Mouse (Mus musculus) Patski (cell line): ENCODE measurements around the gene Ptprt. TPM values are rescaled to one million over a fixed set of nuclear protein-coding genes. Genes with fewer than 3 reads are reported as not detected.

Experiments
- ATAC-seq: fragments of 100-300 bp; one replicate; pipeline ENCODE4 v1.8.0; 2021
- CTCF ChIA-PET: fragments of 350-600 bp; sonication (Branson Sonifier 250); formaldehyde crosslinking; loops from one replicate; lab custom pipeline; 2022; ENCODE audit warnings: inconsistent platforms; lab: Charles Lee
- POLR2A ChIA-PET: fragments of 350-600 bp; sonication (Branson Sonifier 250); formaldehyde crosslinking; loops from one replicate; lab custom pipeline; 2022; ENCODE audit warnings: antibody characterized with exemption, inconsistent platforms; lab: Charles Lee
- DNase-seq: peaks from one replicate; pipeline ENCODE4 v3.0.0-alpha.2; 2011; ENCODE audit warnings: low read depth, low spot score
- H3K27me3 ChIP-seq: fragments of 371-371 bp; one replicate; pipeline ENCODE4 v1.5.1; 2021
- CTCF ChIP-seq: fragments of 100-300 bp; IDR thresholded peaks from one replicate; pipeline ENCODE4 v1.5.1; 2021
- in situ Hi-C: fragments of 300-500 bp; cut with MboI; formaldehyde crosslinking; loops from 3 replicates; pipeline ENCODE4 v1.11.1; 2018; ENCODE audit warnings: low pct_unique_long_range_greater_than_20kb, mixed read lengths
- polyA plus RNA-seq: library from polyadenylated mRNA; unstranded; gene quantifications from one replicate; pipeline ENCODE4 v1.2.3, GENCODE M21; 2021

Ptprt gene
- polyA plus RNA-seq, 1 experiment from 2014 or later, result 0.01 TPM

DNA sequence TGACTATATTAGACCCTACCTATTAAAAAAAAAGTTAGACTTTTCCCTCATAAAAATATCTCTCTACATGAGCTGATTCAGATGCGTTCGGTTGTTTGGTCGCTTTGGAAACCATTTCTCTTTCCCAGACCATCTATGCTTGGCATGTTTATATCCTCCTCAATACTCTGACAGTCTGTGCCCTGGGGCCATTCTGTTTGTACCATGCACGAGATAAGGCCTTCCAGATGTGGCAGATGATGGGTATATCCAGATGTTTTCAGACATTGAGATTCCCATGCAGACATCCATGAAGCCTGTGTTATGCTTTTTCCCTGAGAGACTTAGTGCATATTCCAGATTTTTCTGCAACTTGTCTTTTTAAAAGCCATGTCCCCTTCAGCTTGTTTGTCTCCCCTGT lies 1052.5 kb downstream of the Ptprt start:
- H3K27me3 ChIP-seq, result no peaks in the 10 kb centered on the region
- in situ Hi-C loops, result no loop called here
- no peak for TF ChIP-seq CTCF
- ChIA-PET CTCF (no interaction called here), POLR2A (no interaction called here)
- DNase-seq, result no peak
- ATAC-seq, result no peak

- ChIA-PET POLR2A (no interaction called here), CTCF (no interaction called here)
- ATAC-seq (no peak), DNase-seq (no peak)
- no peaks in the 10 kb centered on the region for H3K27me3 ChIP-seq
- TF ChIP-seq CTCF, result no peak
- in situ Hi-C loops, result no loop called here
These were observed 1053.6 kb downstream of the Ptprt start for GRCm38 (mm10) chr2:161607372-161607771.

DNA sequence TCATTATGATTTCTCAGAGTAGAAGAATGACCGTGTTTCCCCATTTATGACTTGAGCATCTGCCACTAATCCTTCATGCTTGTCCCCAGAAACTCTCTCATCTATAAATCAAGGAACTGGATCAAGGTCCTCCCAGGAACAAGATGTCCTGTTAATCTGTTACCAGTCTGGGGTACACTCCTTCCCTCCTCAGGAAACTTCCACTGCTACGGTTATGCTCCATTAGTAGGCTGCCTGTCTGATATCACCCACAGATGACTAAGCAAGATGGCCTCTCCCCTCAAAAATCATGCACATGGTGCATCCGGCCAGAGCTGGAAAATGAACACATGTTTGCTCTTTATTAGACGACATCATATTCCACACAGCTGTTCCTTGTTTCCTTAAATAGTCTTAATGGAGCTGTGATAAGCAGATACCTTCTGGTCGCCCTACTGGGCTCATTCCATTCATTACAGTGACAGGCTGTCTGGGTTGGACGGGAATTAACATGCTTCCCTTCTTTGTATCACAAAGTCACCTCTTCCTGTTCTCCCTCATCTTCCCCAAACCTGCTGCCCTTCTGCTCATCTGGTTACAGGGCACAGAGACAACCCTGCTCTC lies 1060.6 kb downstream of the Ptprt start:
- ChIA-PET POLR2A (no interaction called here), CTCF (no interaction called here)
- no peak for ATAC-seq
- no peaks in the 10 kb centered on the region for H3K27me3 ChIP-seq
- DNase-seq, result no peak
- in situ Hi-C loops, result no loop called here
- TF ChIP-seq CTCF, result no peak

DNA sequence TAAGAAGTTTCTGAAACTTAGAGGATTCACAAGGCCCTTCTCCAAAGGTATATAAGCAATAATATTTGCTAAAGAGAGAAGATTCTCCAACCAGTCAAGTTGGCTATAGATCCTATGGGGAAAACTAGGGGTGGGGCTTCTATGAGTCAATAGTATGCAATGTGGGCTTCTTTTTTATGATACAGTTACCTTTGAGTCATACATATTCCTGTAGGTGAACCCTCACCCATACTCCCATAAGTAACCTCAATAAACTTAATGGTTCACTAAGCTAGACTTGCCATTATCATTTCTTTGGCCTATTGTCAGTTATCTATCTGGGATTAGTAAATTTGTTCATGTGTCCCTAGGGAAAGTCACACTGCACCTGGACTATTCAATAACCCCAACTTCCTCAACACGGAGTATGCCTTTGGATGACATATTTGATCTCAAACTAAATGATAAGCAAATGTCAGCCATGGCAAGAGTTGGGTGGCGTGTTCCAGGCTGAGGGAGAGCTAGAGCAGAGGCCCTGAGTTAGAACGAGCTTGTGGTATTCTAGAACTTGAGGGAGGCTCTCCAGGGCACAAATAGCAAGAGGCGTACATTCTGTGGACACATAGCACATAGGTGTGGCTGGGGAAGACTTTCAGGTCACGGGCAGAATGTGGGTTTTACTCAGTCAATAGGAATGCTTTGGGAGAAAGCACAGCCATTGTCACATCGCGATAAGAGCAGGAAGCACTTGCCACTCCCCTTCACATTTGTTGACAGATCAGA lies 1067.4 kb downstream of the Ptprt start:
- in situ Hi-C loops, result no loop called here
- ChIA-PET CTCF (no interaction called here), POLR2A (no interaction called here)
- DNase-seq, result no peak
- no peak for TF ChIP-seq CTCF
- no peak for ATAC-seq
- H3K27me3 ChIP-seq, result no peaks in the 10 kb centered on the region

- no peak for DNase-seq
- ChIA-PET POLR2A (no interaction called here), CTCF (interaction anchor here (1.3 to 1.8 kb wide), 2 partner anchors 7 to 12 kb away, joined by 3 to 5 read pairs; no protein-coding TSS in a partner anchor)
- H3K27me3 ChIP-seq, result no peaks in the 10 kb centered on the region
- ATAC-seq, result no peak
- in situ Hi-C loops, result no loop called here
- TF ChIP-seq CTCF, result no peak
These were observed 1086.5 kb downstream of the Ptprt start for GRCm38 (mm10) chr2:161574401-161574800.

DNA sequence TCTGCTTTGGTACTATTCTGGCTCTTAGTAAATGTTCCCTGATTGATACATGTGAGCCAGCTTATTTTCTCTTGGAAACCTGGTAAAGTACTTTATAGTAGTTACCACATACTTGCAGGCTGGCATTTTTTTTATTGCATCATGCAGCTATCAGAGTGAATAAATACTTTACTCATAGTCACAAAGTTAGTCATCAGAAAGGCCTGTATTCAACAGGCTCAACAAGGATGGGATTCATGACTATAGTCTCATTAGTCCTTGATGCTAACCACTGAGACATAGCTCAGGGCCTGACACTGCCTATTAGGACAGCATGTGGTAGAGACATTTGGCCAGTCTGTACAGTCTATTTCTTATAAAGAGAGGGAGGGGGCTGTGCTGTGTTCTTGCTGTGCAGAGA lies 1088.7 kb downstream of the Ptprt start:
- CTCF ChIA-PET, result interaction anchor here (1.4 kb wide), 1 partner anchor 101 kb away, joined by 5 read pairs; no protein-coding TSS in a partner anchor
- in situ Hi-C loops, result no loop called here
- no peaks in the 10 kb centered on the region for H3K27me3 ChIP-seq
- TF ChIP-seq CTCF, result no peak
- POLR2A ChIA-PET, result no interaction called here
- DNase-seq, result no peak
- ATAC-seq, result no peak

DNA sequence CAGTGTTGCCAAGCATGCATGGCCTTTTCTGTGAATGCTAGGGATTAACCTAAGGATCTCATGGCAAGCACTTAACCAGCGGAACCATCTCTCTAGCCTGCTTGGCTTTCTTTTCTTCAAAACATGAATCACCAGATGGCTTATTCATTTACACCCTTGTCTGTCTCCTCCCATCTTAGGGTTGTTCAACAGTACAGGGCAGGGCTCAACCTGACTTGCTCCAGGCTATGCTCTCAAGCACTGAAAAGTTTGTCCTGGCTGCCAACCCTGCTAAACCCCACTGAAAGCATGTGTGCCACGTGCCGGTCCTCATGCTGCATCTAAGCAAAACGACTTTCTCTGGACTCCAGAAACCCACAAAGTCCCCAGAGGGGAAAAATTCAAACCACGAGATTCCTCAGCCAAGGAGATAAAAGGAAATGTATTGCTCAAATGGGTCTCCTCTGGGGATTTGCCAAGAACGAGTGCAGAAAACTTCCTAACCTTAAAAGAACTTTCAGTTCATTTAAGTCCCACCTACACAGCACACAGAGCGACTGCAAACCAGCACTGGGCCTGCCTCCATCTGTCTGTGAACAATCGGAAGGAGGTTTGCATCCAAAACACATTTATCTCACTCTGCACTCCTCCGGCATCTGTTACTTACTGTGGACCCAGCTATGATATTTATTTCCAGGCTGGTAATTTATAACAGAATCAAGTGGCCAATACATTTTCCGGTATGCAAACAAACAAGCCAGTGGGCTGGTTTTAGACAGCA lies 1090.5 kb downstream of the Ptprt start:
- peak; percentile 53 for DNase-seq
- in situ Hi-C loops, result no loop called here
- CTCF ChIA-PET, result no interaction called here
- peak; percentile 95 for ATAC-seq
- POLR2A ChIA-PET, result no interaction called here
- TF ChIP-seq CTCF, result no peak
- H3K27me3 ChIP-seq, result no peaks in the 10 kb centered on the region

GRCm38 (mm10) chr2:161561502-161561901 lies 1099.4 kb downstream of the Ptprt start:
- DNase-seq (no peak), ATAC-seq (peak; percentile 63)
- ChIA-PET POLR2A (no interaction called here), CTCF (no interaction called here)
- in situ Hi-C loops, result no loop called here
- H3K27me3 ChIP-seq, result no peaks in the 10 kb centered on the region
- TF ChIP-seq CTCF, result no peak

DNA sequence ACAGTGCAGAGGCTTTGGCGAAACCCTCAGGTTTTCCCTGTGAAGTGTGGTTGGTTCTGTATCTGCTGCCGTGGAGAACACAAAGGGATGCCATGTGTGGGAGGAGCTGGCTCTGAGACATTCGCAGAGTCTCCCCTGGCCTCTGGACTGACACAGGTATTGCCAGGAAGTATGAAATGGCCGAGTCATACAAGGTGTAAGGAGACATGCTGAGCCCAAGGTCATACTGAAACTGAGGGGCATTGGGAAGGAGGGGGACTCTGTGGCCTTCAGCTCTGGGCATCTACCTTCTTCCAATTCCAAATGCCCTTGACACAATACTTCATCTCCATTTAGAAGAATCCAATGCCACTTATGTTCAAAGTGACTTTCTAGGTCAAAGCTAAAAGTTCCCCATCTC lies 1103.1 kb downstream of the Ptprt start:
- no peak for DNase-seq
- TF ChIP-seq CTCF, result no peak
- H3K27me3 ChIP-seq, result no peaks in the 10 kb centered on the region
- in situ Hi-C loops, result no loop called here
- CTCF ChIA-PET, result no interaction called here
- ATAC-seq, result no peak
- POLR2A ChIA-PET, result no interaction called here

DNA sequence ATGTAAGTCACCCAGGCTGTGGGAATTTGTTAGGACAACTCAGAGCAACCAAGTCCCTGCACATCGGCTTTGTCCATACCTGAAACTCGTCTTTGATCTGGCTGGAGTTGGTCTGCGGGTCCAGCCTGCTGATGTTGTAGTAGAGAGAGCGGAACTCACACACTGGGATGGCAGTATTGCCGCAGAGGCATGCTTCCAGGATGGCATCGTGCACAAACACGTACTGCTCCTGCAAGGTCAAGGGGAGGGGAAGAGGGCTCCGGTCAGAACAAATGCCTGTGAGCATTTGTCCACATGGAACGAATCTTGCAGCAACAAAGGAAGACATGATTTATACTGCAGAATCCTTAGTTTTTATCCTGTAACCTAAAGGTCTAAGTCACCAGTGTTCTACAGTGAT lies 1107.3 kb downstream of the Ptprt start:
- no peak for DNase-seq
- no peaks in the 10 kb centered on the region for H3K27me3 ChIP-seq
- in situ Hi-C loops, result no loop called here
- ChIA-PET POLR2A (no interaction called here), CTCF (interaction anchor here (0.6 kb wide), 1 partner anchor 12 kb away, joined by 3 read pairs; no protein-coding TSS in a partner anchor)
- no peak for TF ChIP-seq CTCF
- ATAC-seq, result no peak

DNA sequence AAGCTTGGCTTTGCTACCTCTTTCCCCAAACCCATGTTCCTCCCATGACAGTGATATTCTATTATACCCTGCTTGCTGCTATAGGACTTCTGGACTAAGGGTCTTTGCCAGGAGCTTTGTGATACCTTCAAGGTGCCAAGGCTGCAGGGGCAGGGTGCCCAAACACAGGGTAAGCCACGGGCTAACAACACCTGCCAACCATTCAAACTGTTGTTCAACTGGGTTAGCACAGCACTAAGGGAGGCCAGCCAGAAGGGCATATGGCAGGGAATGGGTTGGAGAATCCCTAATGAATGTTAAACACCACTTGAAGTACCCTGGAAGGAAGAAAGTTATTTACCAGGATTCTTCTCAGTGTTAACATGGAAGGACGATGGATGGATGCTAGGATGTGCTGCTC lies 1108.9 kb downstream of the Ptprt start:
- CTCF ChIA-PET, result no interaction called here
- DNase-seq, result no peak
- in situ Hi-C loops, result no loop called here
- no peak for ATAC-seq
- POLR2A ChIA-PET, result no interaction called here
- H3K27me3 ChIP-seq, result no peaks in the 10 kb centered on the region
- no peak for TF ChIP-seq CTCF
